Mouse (Mus musculus) kidney, adult 2 months (tissue): ENCODE measurements at regions not wholly inside any gene's neighbourhood (a gene's known extent, or its start where the extent isn't known, plus 50 kb on each side); places are given as distances from the start of the nearest gene placed in this dataset.

Source experiments
- CTCF ChIP-seq: fragments of 200-500 bp; conservative IDR thresholded peaks from 2 replicates; pipeline ENCODE4 v1.5.1; 2011; ENCODE audit warnings: low read depth, mild to moderate bottlenecking, control low read depth, low read length, moderate library complexity, mixed read lengths; ENCODE audit not compliant: insufficient read depth, insufficient read length
- POLR2A ChIP-seq: fragments of 200-500 bp; IDR thresholded peaks from one replicate; pipeline ENCODE4 v1.6.1; 2011; ENCODE audit warnings: low read depth, low read length, control low read depth

GRCm38 (mm10) chr6:117237096-117237495 lies 68.8 kb downstream of the Cxcl12 start:
- no peak for TF ChIP-seq POLR2A
- TF ChIP-seq CTCF, result no peak
